Mouse (Mus musculus) adipocyte (in vitro differentiated cells): Measurements from ENCODE around the gene Vegfa.

Experiments used
- DNase-seq: peaks from one replicate; pipeline ENCODE4 v3.0.0-alpha.2; 2016; ENCODE audit warnings: low spot score

The Vegfa gene

GRCm38 (mm10) chr17:46051356-46051755 is 19.2 kb upstream of the Vegfa start:
- DNase-seq, result peak; percentile 88

DNA sequence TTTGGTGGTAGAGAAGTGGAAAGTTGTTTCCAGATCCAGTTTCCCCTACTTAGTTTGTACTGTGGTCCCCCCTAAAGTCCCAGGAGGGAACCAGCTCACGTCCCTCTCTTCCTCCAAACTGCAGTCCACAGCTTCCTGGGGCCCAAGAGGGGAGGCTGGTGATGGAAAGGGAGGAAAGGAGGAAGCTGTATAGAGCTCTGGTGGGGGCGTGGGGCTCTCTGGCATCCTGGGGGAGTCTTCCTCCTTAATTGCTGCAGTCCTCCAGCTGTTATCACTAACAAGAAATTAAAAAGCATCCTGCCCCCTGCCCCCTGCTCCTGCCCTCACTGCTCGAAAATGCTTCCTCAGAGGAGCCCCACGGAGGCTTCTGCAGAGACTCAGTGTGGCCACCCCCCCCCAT is 17.4 kb upstream of the Vegfa start:
- no peak for DNase-seq

- no peak for DNase-seq
These were observed 16.0 kb upstream of the Vegfa start for GRCm38 (mm10) chr17:46048184-46048583.

DNA sequence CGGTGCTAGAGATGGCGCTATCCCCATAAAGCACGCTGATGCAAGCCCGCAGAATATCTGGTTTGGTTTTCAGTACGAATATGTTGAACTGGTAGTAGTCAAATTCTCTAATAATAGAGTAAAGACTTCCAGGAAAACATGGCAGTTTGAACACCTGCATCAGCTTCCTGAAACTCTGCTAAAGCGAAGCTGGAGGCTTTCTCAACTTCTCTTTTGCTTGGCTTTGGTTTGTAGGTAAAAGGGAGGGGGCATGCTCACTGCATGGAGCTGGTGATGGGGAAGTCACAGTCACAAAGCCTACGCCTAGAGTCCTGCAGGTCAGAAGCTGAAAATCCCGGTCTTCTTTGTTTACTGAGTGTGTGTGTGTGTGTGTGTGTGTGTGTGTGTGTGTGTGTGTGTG is 13.6 kb upstream of the Vegfa start:
- DNase-seq, result no peak

- DNase-seq, result no peak
These were observed 12.8 kb upstream of the Vegfa start for GRCm38 (mm10) chr17:46044953-46045352.

GRCm38 (mm10) chr17:46042158-46042557 is 10.0 kb upstream of the Vegfa start:
- DNase-seq, result no peak

DNA sequence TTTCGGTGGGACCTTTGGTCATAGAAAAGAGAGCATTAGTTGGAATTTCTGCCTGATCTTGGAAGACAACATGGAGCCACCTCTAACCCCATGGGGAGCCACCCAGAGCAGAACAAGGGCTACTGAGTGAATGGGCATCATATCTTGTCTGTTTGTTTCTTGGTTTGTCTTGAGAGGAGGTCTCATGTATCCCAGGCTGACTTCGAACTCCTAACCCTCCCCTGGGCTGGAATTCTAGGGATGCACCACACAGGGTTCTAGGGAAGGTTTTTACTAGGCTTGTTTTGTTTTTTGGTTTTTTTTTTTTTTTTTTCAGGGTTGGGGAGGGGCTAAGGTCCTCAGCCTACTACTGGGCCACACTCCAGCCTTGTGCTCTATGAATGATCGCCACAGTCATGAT is 9.5 kb upstream of the Vegfa start:
- peak; percentile 82 for DNase-seq

- peak; percentile 86 for DNase-seq
These were observed 9.1 kb upstream of the Vegfa start for GRCm38 (mm10) chr17:46041223-46041622.

DNA sequence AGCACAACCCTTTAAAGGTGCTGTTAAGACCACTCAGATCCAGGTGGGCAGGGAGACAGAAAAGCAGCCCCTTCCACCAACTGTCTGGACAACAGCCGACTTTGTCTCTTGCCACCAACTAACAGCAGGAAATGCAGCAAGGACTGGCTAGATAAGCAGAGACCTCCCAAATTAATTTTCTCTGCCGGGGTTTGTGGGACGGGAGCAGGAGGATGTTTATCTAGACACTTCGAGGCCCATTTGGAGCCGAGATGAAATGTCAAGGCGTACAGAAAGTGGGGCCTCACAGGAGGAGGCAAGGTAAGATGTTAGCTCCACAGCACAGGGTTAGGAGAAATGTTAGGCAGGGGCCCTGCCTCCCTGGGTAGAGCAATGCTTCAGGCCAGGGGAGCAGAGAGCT is 8.4 kb upstream of the Vegfa start:
- DNase-seq, result no peak

- DNase-seq, result peak; percentile 60
These were observed 6.7 kb upstream of the Vegfa start for GRCm38 (mm10) chr17:46038906-46039305.

- no peak for DNase-seq
These were observed 4.2 kb upstream of the Vegfa start for GRCm38 (mm10) chr17:46036400-46036799.

- DNase-seq, result no peak
These were observed 1.9 kb upstream of the Vegfa start for GRCm38 (mm10) chr17:46034110-46034509.

- DNase-seq, result no peak
These were observed 1.4 kb upstream of the Vegfa start for GRCm38 (mm10) chr17:46033607-46034006.

DNA sequence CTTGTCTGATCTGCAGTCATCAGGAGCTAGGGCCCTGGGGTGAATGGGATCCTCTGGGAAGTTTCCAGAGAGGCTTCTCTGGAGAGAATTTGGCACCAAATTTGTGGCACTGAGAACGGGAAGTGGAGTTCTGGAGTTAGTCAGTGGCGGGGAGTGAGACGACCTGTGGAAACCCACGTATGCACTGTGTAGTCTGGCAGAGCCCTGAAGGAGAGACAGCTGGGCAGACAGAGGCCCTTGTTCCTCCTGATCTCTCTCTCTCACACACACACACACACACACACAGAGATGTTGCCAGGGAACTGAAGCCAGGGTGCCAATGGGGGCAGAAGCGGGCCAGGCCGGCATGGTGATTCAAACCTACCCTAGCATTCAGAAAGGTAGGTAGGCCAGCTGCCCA is 953 bp upstream of the Vegfa start:
- peak; percentile 59 for DNase-seq

- DNase-seq, result peak; percentile 85
These were observed 453 bp downstream of the Vegfa start for GRCm38 (mm10) chr17:46031621-46032211.

GRCm38 (mm10) chr17:46030731-46031620 is 1.2 kb downstream of the Vegfa start:
- DNase-seq, result peak; percentile 69

GRCm38 (mm10) chr17:46030323-46030730 is 1.8 kb downstream of the Vegfa start:
- DNase-seq, result peak; percentile 55

DNA sequence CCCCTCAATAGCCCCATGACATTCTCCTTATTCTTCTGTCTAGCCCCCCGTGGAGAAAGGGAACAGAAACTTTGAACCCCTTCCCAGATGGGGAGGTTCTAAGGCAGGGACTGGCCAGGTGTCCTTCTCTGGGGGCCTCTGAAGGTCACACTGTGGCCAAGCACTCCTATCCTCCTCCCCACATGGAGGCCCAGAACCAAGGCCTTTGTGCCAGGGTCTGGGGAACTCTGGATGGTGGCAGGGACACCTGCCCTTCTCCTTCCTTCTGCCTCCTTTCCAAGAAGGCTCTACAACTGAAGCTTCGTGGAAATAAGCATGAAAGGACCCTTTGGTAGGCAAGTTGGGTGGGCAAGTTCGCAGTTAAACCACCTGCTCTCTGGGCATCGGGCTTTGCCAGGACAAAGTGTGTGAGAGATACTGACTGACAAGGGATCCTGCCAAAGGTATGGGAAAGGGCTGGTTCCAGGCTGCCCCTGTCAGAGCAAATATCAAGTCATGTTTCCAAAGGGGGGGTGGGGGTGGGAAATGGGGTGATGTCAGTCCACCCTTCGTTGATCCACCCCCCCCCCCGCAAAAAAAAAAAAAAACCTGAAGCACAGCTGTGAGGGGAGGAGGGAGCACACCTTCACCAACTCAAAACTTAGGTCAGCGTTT is 2.5 kb downstream of the Vegfa start:
- peak; percentile 60 for DNase-seq

DNA sequence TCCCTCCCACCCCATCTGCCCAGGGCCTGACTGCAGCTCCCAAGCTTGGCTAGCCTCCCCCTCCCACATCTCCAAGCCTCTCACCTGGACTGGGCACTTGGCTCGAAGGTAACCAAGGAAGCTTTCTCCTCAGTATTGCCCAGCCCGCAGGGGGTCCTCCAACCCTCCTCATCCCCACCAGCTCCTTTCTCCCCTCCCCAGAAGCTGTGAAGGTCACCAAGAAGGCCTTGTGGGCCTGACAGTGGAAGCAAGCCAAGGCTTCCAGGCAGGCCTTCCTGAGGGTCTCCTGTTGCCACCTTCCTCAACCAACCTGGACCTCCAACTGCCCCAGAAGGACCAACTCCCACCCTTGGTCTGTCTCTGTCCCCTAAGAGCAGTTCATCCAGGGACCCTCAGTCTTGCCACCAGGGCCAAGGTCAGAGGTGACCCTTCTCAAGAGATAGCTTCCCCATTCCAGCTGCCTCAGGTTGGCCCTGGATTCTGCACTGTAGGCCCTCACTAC is 3.1 kb downstream of the Vegfa start:
- DNase-seq, result no peak

DNA sequence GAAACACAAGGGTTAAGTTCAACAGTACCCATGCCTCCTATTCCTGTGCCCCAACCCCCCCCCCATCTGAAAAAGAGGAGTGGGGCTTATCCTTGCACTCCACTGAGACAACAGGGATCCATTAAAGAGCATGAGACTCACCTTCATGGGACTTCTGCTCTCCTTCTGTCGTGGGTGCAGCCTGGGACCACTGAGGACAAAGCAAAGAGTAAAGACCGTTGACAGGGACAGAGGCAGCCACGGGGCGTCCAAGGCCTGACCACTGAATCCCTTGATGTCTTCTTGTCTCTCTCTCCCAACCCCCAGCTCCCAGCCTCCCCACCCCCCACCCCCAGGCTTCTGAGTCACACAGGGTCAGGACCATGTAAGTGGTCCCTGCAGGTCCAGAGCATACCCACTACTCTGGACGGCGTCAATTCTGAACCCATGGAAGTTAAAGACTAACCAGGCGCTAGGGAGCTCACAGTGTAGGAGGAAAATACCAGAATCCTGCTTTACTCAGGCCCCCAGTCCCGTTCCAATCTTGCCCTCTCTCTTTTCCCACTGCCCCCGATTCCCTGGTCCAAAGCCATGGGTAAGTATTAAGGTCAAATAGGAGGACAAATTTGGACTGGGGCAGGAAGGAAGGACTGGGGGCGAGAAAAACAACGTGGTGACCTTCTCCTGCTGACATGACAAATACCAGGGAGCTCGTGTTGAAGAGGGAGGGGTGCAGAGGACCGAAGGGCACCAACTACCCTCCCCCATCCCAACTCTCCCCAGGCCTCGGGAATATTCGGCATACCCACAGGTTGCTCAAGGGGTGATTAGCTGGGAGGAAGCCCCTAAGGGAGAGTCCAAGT is 3.7 kb downstream of the Vegfa start:
- peak; percentile 52 for DNase-seq

- DNase-seq, result peak; percentile 94
These were observed 4.9 kb downstream of the Vegfa start for GRCm38 (mm10) chr17:46027066-46027917.
